Mouse (Mus musculus) stomach, embryonic 15.5 days (tissue): ENCODE results near the gene Rack1. TPM values are rescaled to one million over a fixed set of nuclear protein-coding genes. Genes with fewer than 3 reads are reported as not detected.
"Not testable (repeated sequence)": the region's sequence is repeated elsewhere in the genome, so short reads cannot be mapped to it uniquely, and the experiment has no call there.

ENCODE experiments used
- ATAC-seq: fragments of 200-750 bp; cut with Nextera tagmentation; 2 replicates; pipeline ENCODE4 v1.8.0; 2017; ENCODE audit warnings: low read depth, moderate number of reproducible peaks, moderate TSS enrichment; ENCODE audit not compliant: insufficient read depth, low FRiP score
- H3K27ac ChIP-seq: fragments of 300-500 bp; sonication (generic); 2 replicates; pipeline ENCODE4 v1.5.1; 2015; ENCODE audit warnings: mild to moderate bottlenecking, inconsistent platforms
- H3K27me3 ChIP-seq: fragments of 300-500 bp; sonication (generic); replicated peaks from 2 replicates; pipeline ENCODE4 v1.6.1; 2015; ENCODE audit warnings: inconsistent platforms
- H3K36me3 ChIP-seq: fragments of 300-500 bp; sonication (generic); 2 replicates; pipeline ENCODE4 v1.6.1; 2015; ENCODE audit warnings: inconsistent platforms
- H3K4me1 ChIP-seq: fragments of 300-500 bp; sonication (generic); 2 replicates; pipeline ENCODE4 v1.6.1; 2015; ENCODE audit warnings: inconsistent platforms
- H3K4me2 ChIP-seq: fragments of 300-500 bp; sonication (generic); 2 replicates; pipeline ENCODE4 v1.6.1; 2015; ENCODE audit warnings: mild to moderate bottlenecking, inconsistent platforms
- H3K4me3 ChIP-seq: fragments of 300-500 bp; sonication (generic); replicated peaks from 2 replicates; pipeline ENCODE4 v1.5.1; 2015; ENCODE audit warnings: inconsistent platforms
- H3K9ac ChIP-seq: fragments of 300-500 bp; sonication (generic); 2 replicates; pipeline ENCODE4 v1.6.1; 2015; ENCODE audit warnings: inconsistent platforms
- H3K9me3 ChIP-seq: fragments of 300-500 bp; sonication (generic); 2 replicates; pipeline ENCODE4 v1.6.1; 2016; ENCODE audit warnings: inconsistent platforms
- WGBS: fragments of 180-500 bp; shearing (Covaris S2); methylation state at CpG from one replicate; pipeline ENCODE4 v1.1.7; 2015; 5-methylcytosine and 5-hydroxymethylcytosine counted together
- polyA plus RNA-seq: library from polyadenylated mRNA; unstranded; fragments of >200 nt; fragmentation: Nextera tagmentation; extraction: Ambion mirVana; gene quantifications from 2 replicates; pipeline ENCODE4 v1.2.1, GENCODE M21; 2015

Rack1 gene
- polyA plus RNA-seq, 1 experiment from 2014 or later, result 732 TPM

GRCm38 (mm10) chr11:48836990-48837309, 36.8 kb downstream of the Rack1 start:
- no peaks in the 10 kb centered on the region for H3K36me3 ChIP-seq
- no peak; the same call in 1 of the 2 replicates for ATAC-seq
- H3K27me3 ChIP-seq, result no peaks in the 10 kb centered on the region
- H3K27ac ChIP-seq, result 0 out of 2 replicates have a peak overlapping the region, but pooled peaks have one; percentile 42
- peak overlapping the region; percentile 88 for H3K4me2 ChIP-seq
- peak overlapping the region; percentile 51; the same call in 1 of the 2 replicates for H3K9ac ChIP-seq
- 20% methylated on average over 11 of the region's 11 CpGs for WGBS
- H3K4me3 ChIP-seq, result peak overlapping the region; percentile 65
- H3K9me3 ChIP-seq, result no peaks in the 10 kb centered on the region
- peaks cover 5% of the 10 kb centered on the region for H3K4me1 ChIP-seq

DNA sequence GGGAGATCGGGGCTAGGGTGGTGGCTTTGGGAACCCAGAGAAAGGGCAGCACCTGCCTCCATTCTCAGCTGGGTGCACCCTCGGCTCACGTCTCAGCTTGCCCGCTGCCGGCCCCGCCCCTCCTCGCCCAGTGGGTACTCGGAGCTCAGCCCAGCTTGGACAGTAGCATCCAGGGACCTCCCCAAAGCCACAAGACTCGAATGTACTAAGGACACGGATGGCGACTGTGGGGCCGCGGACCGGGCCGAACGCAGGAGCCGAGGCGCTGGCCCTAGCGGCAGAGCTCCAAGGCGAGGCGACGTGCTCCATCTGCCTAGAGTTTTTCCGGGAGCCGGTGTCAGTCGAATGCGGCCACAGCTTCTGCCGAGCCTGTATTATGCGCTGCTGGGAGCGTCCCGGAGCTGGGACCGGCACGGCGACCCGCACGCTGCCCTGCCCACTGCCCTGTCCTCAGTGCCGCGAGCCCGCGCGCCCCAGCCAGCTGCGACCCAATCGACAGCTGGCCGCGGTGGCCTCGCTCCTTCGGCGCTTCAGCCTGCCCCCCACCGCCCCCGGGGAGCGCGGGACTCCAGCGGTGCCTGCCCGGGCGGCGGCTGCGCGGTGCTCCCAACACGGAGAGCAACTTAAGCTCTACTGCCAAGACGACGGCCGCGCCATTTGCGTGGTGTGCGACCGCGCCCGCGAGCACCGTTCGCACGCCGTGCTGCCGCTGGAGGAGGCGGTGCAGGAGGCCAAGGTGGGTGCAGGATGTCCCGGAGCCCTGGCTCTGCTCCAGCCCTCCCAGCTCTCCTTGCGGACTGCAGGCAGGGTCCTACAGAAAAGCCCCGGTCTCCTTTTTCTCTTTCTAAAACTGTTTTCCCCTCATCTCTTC, 37.4 kb downstream of the Rack1 start:
- peak; percentile 17; the same call in 1 of the 2 replicates for ATAC-seq
- Histone ChIP-seq H3K9ac (peak overlapping the region; percentile 51), H3K36me3 (no peaks in the 10 kb centered on the region), H3K9me3 (no peaks in the 10 kb centered on the region), H3K27me3 (no peaks in the 10 kb centered on the region), H3K4me1 (peaks cover 5% of the 10 kb centered on the region), H3K27ac (peak overlapping the region; percentile 42), H3K4me2 (peak overlapping the region; percentile 88), H3K4me3 (peak overlapping the region; percentile 65)
- WGBS, result under 1% methylated on average over 77 of the region's 77 CpGs

DNA sequence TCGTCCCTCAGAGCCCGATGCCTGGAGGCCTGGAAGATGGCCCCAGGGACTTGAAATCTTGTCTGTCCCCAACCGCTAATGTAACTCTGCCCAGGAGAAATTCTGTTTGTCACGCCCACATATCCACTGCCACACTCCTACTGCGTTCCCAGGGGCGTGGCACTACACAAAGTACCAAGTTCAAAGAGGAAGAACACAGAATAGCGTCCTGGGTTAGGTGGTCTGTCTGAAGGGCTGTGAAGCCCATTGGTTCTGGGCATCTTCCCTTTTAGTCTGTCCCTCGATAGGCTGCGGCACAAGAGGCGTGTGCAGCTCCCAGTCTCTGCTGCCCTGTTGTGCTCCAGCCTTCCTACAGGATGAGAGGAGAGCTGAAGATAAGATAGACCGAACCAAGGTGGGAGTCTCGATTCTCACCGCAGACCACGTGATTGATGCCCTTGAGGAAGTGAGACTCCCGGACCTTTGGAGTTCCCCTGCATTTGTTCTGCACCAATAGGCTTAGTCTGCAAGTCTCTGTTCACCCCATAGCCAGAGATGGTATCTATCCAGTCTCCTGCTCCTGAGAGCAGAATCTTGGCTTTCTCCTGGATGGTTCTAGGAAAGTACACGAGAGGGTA, 38.2 kb downstream of the Rack1 start:
- Histone ChIP-seq H3K4me2 (peak overlapping the region; percentile 88), H3K4me1 (peaks cover 5% of the 10 kb centered on the region), H3K27me3 (no peaks in the 10 kb centered on the region), H3K9me3 (no peaks in the 10 kb centered on the region), H3K27ac (peak overlapping the region; percentile 42), H3K36me3 (no peaks in the 10 kb centered on the region), H3K4me3 (peak overlapping the region; percentile 65), H3K9ac (peak overlapping the region; percentile 51; the same call in 1 of the 2 replicates)
- WGBS, result 2% methylated on average over 16 of the region's 16 CpGs
- ATAC-seq, result peak; percentile 30; the same call in 1 of the 2 replicates

GRCm38 (mm10) chr11:48838879-48839680, 38.9 kb downstream of the Rack1 start:
- Histone ChIP-seq H3K36me3 (no peaks in the 10 kb centered on the region), H3K27me3 (no peaks in the 10 kb centered on the region), H3K27ac (no peak overlapping the region), H3K4me3 (no peak overlapping the region), H3K4me1 (peaks cover 5% of the 10 kb centered on the region), H3K4me2 (peak overlapping the region; percentile 88), H3K9me3 (no peaks in the 10 kb centered on the region), H3K9ac (no peak overlapping the region)
- 77% methylated on average over 10 of the region's 10 CpGs for WGBS
- no peak for ATAC-seq

- no peak for ATAC-seq
- Histone ChIP-seq H3K4me2 (no peak overlapping the region), H3K27me3 (no peaks in the 10 kb centered on the region), H3K9ac (no peak overlapping the region), H3K36me3 (no peaks in the 10 kb centered on the region), H3K4me1 (peaks cover 5% of the 10 kb centered on the region), H3K27ac (no peak overlapping the region), H3K4me3 (no peak overlapping the region), H3K9me3 (no peaks in the 10 kb centered on the region)
Observed at GRCm38 (mm10) chr11:48840805-48841204, 40.7 kb downstream of the Rack1 start.

- Histone ChIP-seq H3K4me1 (peaks cover 5% of the 10 kb centered on the region), H3K27me3 (no peaks in the 10 kb centered on the region), H3K9ac (no peak overlapping the region), H3K27ac (no peak overlapping the region), H3K4me2 (no peak overlapping the region), H3K4me3 (no peak overlapping the region), H3K36me3 (no peaks in the 10 kb centered on the region), H3K9me3 (no peaks in the 10 kb centered on the region)
- 82% methylated on average over 5 of the region's 5 CpGs for WGBS
- ATAC-seq, result no peak
Observed at GRCm38 (mm10) chr11:48841213-48841612, 41.1 kb downstream of the Rack1 start.

- H3K9ac ChIP-seq, result no peak overlapping the region
- WGBS, result 75% methylated on average over 4 of the region's 4 CpGs
- no peak overlapping the region for H3K27ac ChIP-seq
- no peaks in the 10 kb centered on the region for H3K9me3 ChIP-seq
- no peak overlapping the region for H3K4me2 ChIP-seq
- H3K4me1 ChIP-seq, result no peaks in the 10 kb centered on the region; the same call in 1 of the 2 replicates
- H3K36me3 ChIP-seq, result no peaks in the 10 kb centered on the region
- H3K27me3 ChIP-seq, result no peaks in the 10 kb centered on the region
- no peak overlapping the region for H3K4me3 ChIP-seq
- no peak for ATAC-seq
Observed at GRCm38 (mm10) chr11:48842378-48842792, 42.3 kb downstream of the Rack1 start.

- no peaks in the 10 kb centered on the region for H3K36me3 ChIP-seq
- 58% methylated on average over 11 of the region's 11 CpGs for WGBS
- H3K27me3 ChIP-seq, result no peaks in the 10 kb centered on the region
- H3K27ac ChIP-seq, result no peak overlapping the region
- no peak overlapping the region for H3K9ac ChIP-seq
- H3K4me3 ChIP-seq, result no peak overlapping the region
- H3K4me1 ChIP-seq, result no peaks in the 10 kb centered on the region; the same call in 1 of the 2 replicates
- no peak for ATAC-seq
- H3K4me2 ChIP-seq, result no peak overlapping the region
- no peaks in the 10 kb centered on the region for H3K9me3 ChIP-seq
Observed at GRCm38 (mm10) chr11:48843202-48843601, 43.1 kb downstream of the Rack1 start.

DNA sequence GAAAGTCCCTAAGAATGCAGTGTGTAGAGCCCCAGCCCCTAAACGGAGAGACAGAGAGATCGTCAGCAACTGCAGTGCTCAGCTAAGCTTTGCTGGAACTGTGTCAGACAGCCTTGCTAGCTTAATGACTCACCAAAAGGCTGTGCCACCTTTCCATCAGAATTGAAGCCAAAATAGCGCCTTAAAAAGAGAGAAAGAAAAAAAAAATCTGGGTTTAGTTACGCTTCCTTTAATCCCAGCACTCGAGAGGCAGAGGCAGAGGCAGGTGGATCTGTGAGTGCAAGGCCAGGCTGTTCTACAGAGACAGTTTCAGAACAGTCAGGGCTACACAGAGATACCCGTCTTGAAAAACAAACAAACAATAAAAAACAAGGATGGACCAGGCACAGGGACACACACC, 44.2 kb downstream of the Rack1 start:
- H3K9ac ChIP-seq, result no peak overlapping the region
- no peaks in the 10 kb centered on the region for H3K27me3 ChIP-seq
- ATAC-seq, result no peak
- no peaks in the 10 kb centered on the region for H3K9me3 ChIP-seq
- H3K4me2 ChIP-seq, result no peak overlapping the region
- no peak overlapping the region for H3K4me3 ChIP-seq
- WGBS, result 53% methylated on average over 6 of the region's 6 CpGs
- no peaks in the 10 kb centered on the region for H3K36me3 ChIP-seq
- H3K4me1 ChIP-seq, result no peaks in the 10 kb centered on the region; the same call in 1 of the 2 replicates
- H3K27ac ChIP-seq, result no peak overlapping the region

- WGBS, result 25% methylated on average over 13 of the region's 13 CpGs
- Histone ChIP-seq H3K27ac (no peak overlapping the region), H3K9me3 (no peaks in the 10 kb centered on the region), H3K9ac (no peak overlapping the region), H3K36me3 (no peaks in the 10 kb centered on the region), H3K4me3 (no peak overlapping the region), H3K4me1 (no peaks in the 10 kb centered on the region; the same call in 1 of the 2 replicates), H3K27me3 (no peaks in the 10 kb centered on the region), H3K4me2 (no peak overlapping the region)
- ATAC-seq, result no peak
Observed at GRCm38 (mm10) chr11:48845244-48845815, 45.2 kb downstream of the Rack1 start.

DNA sequence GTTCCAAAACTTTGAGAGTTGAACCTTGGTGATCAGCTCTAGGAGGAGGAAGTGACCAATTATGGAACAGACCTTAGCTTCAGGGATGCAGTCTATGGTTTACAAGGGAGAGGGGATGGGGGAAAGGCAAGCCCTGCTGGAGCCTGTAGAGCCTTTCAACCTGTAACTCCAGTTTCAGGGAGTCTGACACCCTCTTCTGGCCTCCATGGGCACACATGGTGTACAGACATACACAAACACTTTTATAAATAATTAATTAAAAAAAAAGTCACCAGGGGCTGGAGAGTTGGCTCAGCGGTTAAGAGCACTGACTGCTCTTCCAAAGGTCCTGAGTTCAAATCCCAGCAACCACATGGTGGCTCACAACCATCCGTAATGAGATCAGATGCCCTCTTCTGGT, 46.2 kb downstream of the Rack1 start:
- not testable (repeated sequence) for H3K9ac ChIP-seq, H3K4me1 ChIP-seq, H3K36me3 ChIP-seq, H3K27ac ChIP-seq, H3K9me3 ChIP-seq, ATAC-seq, H3K27me3 ChIP-seq, H3K4me2 ChIP-seq, H3K4me3 ChIP-seq
- WGBS, result 77% methylated on average over 2 of the region's 2 CpGs
